Mouse (Mus musculus) spleen, adult 12 weeks (tissue): ENCODE results near the gene Asap2.

ENCODE experiments used
- DNase-seq: peaks from one replicate; pipeline ENCODE4 v3.0.0; 2022; ENCODE audit warnings: low spot score

The Asap2 gene

DNA sequence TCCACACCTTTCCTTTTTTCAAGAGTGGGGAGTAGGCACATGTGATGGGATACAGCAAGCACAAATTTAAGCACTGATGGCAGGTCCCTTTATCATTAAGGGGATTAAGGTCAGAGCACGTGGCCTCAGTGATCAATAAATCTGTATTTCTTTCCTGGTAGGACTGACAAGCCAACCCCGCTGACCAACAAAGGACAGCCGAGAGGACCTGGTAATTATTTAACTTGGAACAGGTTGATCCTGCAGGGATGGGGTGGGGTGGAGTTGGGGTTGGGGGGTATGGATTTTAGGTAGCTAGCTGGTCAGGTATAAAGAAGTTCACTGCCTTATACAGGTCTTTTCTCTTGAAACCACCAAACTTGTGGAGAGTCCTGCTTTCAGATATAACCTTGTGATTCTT is 274.7 kb downstream of the Asap2 start:
- DNase-seq, result no peak

DNA sequence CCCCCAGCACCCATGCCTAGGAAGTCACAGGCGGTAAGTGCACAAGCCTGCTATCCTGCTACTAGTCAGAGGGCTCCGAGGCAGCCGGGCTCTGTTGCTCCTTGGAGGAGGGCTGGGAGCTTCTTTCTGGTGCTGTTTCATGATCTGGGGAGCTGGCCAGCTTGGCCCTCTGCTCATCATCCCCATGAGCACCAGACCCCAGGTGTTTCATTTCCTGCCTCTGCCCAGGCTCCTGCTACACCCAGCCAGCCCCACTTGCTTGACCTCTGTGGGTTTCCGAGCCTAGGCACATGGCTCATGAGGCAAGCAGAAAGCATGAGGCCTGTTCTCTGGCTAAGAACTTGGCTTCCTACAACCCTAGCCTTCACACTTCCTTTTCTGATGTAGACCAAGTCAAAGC is 275.2 kb downstream of the Asap2 start:
- DNase-seq, result no peak

DNA sequence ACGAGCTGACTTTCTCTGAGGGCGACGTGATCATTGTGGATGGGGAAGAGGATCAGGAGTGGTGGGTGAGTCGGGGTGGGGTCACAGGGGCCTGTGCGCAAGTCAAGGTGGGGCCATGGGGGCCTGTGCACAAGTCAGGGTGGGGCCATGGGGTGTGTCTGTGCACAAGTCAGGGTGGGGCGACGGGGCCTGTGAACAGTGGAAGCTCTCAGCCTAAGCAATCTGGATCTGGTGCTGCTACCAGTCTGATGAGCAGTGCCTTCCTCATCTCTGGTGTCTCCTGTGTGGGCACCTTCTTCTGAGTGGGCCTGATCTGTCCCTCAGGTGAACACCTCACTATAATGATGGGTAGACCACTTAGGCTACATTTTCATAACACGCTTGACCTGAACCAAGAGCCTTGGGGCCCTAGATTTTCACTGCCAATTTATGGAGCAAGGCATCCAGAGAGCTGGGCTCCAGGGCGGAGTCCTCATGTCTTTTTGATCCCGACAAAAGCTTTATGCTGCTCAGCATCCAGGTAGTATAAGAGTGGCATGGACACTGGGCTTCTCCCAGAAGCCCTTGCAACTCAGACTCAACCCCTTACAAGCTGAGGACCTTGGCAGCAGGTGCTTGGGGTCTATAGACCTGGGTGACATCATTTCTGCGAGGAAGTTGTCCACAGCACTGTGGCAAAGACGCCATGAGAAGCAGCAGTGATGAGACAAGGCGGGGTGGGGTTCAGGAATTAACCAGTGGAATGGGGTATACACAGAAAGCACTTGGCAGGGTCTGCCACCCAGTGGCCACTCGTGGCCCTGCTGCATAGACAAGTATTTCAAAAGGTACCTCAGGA is 275.9 kb downstream of the Asap2 start:
- DNase-seq, result no peak

DNA sequence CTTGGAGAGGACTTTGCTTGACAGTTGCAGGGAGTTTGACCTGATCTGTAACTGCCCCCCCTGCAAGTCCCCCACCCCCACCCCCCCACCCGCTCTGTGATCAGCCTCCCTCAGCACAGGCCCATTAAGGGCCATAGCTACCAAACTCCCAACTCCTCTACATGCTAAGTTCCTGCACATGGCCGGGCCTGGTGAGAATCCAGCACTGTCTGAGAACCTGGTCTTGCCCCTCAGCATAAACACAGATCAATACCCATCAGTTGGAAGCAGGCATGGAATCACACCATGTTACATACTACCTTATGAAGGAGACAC is 276.5 kb downstream of the Asap2 start:
- no peak for DNase-seq

DNA sequence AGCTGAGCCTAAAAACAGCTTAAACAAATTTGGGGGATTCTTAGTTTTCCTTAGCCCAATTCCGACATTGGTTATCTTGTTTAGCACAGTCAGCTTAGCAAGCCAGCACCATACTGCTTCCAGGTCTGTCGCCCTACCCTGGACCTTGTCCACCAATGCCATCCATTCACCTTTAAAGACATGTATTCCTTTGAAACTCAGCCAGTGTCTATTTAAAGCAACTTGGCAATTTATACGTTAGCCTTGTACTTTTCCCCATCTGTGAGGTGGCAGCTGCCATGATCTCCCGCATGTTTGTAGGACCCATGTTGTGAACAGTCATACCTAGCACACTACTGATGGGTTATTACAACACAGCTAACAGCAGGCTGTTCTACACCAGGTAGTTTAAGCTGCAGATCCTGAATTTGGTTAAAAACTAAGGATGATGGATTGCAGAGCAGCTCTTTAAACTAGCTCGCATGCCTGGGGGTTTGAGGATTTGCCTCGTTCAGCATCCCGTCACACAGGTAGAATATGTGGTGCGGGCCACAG is 277.9 kb downstream of the Asap2 start:
- DNase-seq, result no peak

DNA sequence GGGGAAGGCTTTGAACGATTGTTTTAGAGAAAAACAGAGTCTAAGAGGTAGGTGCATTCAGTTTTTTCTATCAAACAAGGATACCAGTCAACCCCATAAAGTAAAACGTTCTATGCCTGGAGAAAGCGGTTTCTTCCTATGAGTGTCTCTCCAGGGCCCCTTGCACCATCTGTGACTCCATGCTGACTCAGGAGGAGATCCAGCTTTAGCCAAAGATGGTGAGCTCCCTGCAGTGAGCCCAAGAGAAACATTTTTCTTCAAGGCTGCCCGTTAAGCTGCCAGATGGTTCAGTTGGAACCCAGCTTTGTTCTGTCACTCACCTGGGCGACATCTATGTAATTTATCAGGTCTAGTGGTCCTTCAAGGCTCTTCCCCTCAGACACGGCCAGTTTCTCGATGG is 284.2 kb downstream of the Asap2 start:
- DNase-seq, result no peak

DNA sequence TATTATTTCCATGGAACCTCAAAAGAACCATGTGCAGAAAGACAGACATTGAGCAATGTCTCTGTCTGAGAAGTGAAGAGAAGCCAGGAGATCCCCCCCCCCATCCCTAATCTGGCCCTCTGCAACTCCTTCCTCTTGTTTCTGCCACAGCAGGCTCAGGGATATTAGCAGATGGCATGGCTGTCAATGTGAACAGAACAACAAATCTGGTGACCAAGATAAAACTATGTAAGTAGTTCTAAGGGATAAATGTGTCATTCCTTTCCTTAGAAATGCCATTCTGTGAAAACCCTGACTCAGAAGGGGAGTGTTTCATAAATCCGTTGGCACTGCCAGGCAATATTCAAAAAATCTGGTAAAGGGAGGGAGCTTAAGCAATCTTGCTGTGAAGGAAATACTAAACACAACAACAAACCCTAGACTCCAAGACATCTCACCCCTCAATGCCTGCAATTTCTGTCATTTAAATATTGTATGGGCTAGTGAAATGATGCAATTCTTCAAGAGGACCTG is 287.1 kb downstream of the Asap2 start:
- no peak for DNase-seq

DNA sequence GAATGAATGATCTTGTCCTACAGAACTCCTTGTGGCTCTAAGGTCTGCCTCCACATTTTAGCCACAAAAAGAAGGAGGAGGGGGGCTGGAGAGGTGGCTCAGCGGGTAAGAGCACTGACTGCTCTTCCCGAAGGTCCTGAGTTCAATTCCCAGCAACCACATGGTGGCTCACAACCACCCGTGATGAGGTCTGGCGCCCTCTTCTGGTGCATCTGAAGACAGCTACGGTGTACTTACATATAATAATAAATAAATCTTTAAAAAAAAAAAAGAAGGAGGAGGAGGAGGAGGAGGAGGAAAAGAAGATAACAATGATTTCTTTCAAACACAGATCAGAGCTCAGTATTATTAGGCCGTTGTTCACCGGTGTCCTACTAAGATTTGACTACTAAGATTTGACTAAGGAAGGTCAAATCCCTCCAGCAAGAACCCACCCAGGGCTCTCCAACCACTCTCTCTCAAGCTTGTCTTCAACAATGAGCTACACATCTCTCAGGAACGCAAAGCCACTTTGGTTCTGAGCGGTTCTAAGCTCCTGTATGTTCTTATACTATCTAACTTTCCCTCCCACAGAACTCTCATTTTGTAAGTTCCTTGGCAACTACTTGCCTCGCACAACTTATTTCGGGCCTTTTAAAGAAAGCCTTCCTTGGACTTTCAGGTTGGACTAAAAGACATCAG is 294.6 kb downstream of the Asap2 start, which contains the start of gene Cpsf3:
Gene Cpsf3, plus strand, starts transcription at position 631 of the 681 bp plus-strand sequence.
- no peak for DNase-seq

DNA sequence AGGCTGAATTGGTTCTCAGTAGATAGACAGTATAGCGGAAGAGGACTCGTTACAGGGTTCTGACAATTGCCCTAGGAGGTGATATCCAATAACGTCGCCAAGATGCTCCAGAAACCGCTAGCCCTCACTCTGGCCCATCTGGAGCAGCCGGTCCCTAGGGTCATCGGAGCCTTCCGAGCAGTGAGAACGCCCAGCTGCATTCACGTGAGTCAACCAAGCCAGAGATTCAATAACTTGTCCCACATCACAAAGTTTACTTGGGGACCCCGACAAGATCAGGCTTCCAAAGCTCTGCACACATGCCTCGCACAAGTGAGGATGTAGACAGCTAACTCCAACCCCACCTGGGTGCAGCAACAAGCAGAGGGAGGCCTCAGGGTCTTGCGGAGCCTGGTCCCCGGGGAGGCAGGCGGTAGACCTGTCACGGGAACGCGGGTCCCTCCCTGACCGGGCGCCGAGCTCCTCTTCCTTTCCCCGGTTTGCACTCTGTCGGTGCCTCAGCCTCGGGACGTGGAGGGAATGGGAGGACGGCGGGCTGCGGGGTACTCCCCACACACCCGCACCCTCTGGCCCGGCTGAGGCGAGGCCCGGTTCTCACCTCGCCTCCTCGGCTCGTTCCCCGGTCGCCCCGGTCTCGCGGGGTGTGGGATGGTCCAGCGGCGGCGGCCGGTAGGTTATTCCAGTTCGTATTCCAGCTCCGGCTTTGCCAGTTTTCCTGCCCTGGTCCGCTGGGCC is 295.4 kb downstream of the Asap2 start:
- no peak for DNase-seq

DNA sequence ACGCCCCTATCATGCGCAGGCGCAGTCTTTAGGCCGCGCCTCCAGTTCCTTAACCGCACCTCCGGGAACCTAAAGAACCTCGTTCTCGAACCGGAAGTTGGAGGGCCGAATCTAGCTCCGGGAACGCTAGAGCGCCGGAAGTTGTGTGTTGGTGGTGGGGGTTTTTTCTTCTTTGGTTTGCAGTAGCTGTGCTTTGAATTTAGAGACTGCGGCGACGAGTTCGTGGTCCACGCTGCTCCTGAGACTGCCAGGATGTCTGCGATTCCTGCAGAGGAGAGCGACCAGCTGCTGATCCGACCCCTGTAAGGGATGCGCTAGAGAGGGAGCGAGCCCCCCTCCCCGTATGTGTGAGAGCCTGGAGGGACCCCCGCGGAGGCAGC is 296.0 kb downstream of the Asap2 start, which contains the start of gene Itgb1bp1:
Gene Itgb1bp1, minus strand, starts transcription at position 42 of the 380 bp plus-strand sequence.
- peak; percentile 96 for DNase-seq

DNA sequence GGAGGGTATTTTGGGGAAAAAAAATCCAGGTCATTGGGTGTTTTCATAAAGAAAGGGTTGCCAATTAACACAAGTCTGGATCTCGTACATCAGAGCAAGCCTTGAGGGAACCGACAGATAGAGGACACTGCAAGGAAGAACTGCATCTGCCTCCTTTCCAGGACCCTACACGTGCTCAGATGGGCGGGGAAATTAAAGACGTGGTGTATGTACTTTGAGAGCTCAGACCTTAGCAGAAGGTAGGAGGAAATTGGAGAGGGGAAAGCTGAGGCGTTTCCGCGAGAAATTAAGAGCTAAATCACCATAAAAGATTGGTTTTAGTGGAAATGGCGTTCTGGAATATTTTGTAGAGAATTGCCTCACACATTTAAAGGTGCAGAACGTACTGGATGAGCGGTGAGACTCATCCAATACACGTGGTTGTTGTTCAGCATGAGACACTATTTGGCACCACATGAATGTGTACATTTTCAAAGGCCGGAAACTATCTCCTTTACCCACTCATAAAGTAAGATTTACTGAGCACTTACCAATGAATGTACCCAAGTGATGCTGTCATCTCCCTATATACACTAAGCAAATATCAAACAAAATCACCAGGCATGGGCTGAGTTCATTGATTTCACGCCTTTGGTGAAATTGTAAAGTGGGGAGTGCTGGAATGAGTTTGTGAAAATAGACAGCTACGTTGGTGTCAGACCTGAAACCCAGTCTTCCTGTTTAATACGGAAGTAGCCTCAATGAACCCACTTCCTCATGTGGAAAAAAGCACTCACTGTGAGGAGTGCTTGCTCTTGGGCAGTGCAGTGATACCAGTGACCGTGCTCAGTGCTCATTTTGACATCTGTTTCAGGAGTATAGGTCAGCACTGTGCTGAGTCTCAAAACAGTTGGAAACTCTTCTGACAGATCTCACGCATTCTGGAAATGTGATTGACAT is 296.7 kb downstream of the Asap2 start:
- DNase-seq, result peak; percentile 9

DNA sequence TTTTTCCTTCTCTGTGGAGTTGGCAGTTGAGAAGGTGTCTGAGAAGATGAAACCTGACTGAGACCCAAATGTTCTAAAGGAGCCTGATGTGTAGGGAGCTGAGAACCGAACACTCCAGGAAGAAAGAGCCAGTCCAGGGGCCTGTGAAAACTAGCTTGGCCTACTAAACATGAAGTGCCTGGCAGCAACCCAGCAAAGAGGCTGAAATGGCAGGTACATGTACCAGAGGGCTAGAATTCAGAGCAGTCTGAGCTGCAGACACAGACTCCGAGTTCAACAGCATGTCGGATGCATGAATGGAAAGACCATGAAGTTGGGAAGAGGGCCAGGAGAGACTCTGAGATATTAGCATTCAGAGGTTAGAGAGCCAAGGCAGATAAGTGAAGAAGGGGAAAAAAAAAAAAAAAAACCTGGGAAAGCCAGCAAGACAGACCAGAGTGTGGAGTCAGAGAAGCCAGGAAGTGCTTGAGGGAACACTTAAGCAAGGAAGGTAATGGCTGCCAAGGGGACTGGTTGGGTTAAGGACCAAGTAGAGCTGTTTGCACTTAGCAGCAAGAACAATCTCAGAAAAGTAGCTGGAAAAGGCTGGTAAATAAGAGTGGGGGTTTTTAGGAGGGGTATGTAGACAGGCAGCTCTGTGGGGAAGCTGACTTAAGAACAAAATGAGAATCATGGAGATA is 298.6 kb downstream of the Asap2 start:
- DNase-seq, result no peak

DNA sequence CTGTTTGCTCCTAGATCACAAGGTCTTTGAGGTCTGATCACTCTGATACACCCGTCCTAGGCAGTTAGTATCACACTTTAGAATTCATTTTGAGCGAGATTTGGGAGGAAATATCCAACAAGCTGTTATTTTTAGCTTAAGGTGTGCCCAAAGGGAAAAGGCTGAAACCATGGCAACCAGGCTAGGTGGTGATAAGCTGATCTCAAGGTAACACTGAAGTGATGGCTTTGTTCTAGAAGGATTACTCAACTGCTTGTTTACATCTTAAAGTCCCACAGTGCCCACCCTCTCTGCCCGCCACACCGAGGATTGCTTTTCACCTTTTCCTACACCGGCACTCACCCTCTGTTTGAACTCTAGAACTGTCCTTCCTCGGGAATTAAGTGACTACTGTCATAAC is 299.4 kb downstream of the Asap2 start:
- no peak for DNase-seq

DNA sequence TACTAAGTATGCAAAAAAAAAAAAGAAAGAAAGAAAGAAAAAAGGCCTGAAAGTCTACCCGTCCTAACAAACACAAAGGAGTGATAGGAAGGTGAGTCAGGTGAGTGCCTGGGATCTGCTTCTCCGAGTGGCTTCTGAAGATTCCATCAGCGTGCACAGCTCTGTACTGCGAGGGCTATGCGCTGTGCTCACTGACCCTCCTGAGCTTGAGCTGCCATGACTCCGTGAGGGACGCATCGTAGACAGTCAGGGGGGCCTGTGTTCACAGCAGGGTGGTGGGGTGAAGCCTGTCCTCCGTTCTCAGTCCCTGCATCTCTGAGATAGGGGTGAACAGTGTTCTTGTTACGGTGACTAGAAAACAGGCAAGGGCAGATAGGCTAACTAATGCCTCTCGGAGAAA is 308.6 kb downstream of the Asap2 start:
- no peak for DNase-seq

DNA sequence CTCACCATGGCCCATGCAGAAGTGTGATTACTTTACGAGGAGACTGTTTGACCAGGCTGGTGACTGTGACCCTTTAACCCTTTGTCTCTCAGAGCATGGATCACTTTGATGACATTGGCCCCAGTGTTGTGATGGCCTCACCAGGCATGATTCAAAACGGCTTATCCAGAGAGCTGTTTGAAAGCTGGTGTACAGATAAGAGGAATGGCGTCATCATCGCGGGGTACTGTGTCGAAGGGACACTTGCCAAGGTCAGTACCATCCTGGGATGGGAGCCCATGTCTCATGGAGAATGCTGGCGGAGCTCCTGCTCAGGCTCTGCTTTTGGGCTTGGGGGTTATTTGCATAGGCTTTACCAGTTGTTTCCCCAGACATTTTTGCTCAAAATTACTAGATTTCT is 311.1 kb downstream of the Asap2 start:
- DNase-seq, result no peak

DNA sequence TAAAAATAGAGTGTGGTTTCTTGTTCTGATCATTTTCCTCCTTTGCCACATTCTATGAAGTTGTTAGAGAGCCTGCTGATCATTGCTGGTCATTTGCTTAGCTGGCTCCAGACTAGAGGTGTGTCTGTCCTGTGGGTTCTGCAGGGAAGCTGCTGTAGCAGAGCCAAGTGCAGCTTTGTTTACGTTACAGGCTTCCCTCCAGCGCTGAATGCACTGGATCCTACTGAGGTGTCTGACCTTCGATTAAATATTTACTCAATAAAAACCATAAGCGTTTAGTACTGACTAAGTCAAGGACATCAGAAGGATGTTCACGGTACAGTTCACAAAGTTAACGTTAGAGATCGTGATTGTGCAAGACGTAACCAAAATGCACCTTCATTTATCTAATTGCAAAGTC is 311.7 kb downstream of the Asap2 start:
- DNase-seq, result no peak

DNA sequence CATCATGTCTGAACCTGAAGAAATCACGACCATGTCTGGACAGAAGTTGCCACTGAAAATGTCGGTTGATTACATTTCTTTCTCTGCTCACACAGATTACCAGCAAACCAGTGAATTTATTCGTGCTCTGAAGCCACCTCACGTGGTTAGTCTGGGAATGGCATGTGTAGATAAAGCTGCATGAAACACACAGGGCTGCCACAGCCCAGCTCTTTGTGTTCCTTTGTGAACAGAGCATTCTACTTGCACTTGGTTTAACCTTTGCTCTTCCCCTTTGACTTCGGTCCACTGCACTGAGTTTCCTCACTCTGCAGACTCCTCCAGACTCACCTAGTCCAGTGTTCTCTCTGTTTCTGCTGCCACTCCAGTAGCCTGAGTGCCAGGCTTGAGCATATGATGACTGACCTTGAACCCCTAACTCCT is 312.1 kb downstream of the Asap2 start:
- no peak for DNase-seq

DNA sequence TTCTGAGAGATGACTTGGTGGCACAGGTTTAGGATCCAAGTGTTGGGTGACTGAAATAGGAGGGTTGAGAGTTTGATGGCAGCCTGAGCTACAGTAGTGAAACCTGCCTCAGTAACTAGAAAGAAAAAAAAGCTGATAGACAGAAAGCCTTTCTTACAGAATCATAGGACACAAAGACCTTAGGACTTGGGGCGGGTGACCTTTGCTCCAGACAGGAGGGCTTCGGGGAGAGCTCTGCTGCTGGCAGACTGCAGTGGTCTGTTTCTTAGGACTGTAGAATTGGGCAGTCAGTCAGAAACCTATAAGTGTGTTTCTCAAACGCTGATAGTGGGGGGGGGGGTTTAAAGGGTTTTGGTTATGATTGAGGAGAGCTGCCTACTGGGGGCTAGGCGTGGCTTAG is 315.5 kb downstream of the Asap2 start:
- no peak for DNase-seq

DNA sequence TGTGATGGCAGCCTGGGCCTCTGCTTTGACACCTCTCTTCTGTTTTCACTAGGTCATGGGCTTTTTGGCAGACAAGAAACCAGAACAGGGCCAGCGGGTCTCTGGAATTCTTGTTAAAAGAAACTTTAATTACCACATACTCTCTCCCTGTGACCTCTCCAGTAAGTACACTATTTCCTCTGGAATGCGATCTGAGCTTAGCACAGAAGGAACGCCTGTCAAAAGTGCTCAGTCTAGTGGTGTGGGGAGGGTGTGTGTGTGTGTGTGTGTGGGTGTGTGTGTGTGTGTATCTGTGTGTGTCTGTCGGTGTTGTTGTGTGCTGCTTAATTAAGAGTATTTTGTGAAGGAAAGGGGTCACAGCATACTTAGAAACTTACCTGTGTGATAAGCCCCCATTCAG is 316.5 kb downstream of the Asap2 start:
- no peak for DNase-seq

DNA sequence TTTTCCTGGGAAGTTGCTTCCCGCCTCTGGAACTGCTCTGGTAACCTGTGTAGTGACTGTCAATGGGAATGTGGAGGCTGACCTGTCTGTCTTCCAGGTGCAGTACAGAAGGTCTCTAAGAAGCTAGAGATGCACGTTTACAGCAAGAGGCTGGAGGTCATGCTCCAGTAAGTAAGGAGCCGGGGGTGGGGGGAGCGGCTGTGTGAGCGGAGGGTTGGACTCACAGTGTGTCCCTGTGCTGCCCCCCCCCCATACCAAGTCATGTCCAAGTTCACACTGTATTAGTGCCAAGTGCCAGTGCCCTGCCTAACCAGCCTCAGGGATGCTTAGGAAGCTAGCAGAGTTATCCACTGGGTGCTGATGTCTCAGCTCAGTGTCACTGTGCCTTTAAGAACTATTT is 321.9 kb downstream of the Asap2 start:
- no peak for DNase-seq
